Mouse (Mus musculus) stomach, embryonic 16.5 days (tissue): ENCODE results near the gene Tceal7. TPM values are rescaled to one million over a fixed set of nuclear protein-coding genes. Genes with fewer than 3 reads are reported as not detected.
A peak's percentile ranks its signal among the peaks of the same experiment; 100 is the strongest.
"Not testable (repeated sequence)": the region's sequence is repeated elsewhere in the genome, so short reads cannot be mapped to it uniquely, and the experiment has no call there.

ENCODE experiments used
- ATAC-seq: fragments of 200-750 bp; cut with Nextera tagmentation; 2 replicates; pipeline ENCODE4 v1.8.0; 2017; ENCODE audit warnings: moderate number of reproducible peaks, moderate TSS enrichment; ENCODE audit not compliant: insufficient read depth, low FRiP score
- H3K27ac ChIP-seq: fragments of 300-500 bp; sonication (generic); 2 replicates; pipeline ENCODE4 v1.5.1; 2014; ENCODE audit warnings: low read length
- H3K27me3 ChIP-seq: fragments of 300-500 bp; sonication (generic); 2 replicates; pipeline ENCODE4 v1.6.1; 2014; ENCODE audit warnings: low read length, control low read depth, mixed read lengths; ENCODE audit not compliant: control insufficient read depth, insufficient read depth
- H3K36me3 ChIP-seq: fragments of 300-500 bp; sonication (generic); 2 replicates; pipeline ENCODE4 v1.6.1; 2014; ENCODE audit warnings: low read length; ENCODE audit not compliant: control insufficient read depth, insufficient read depth
- H3K4me1 ChIP-seq: fragments of 300-500 bp; sonication (generic); 2 replicates; pipeline ENCODE4 v1.6.1; 2014; ENCODE audit warnings: low read length, control low read depth, mixed read lengths; ENCODE audit not compliant: control insufficient read depth, insufficient read depth
- H3K4me2 ChIP-seq: fragments of 300-500 bp; sonication (generic); 2 replicates; pipeline ENCODE4 v1.6.1; 2014; ENCODE audit warnings: low read depth, low read length, mixed read lengths
- H3K4me3 ChIP-seq: fragments of 300-500 bp; sonication (generic); replicated peaks from 2 replicates; pipeline ENCODE4 v1.5.1; 2014; ENCODE audit warnings: mild to moderate bottlenecking, low read length
- H3K9ac ChIP-seq: fragments of 300-500 bp; sonication (generic); 2 replicates; pipeline ENCODE4 v1.6.1; 2014; ENCODE audit warnings: low read length
- H3K9me3 ChIP-seq: fragments of 300-500 bp; sonication (generic); replicated peaks from 2 replicates; pipeline ENCODE4 v1.6.1; 2016; ENCODE audit warnings: low read length, control low read depth; ENCODE audit not compliant: control insufficient read depth
- WGBS: fragments of 180-500 bp; shearing (Covaris S2); extraction: QIAGEN DNeasy Blood & Tissue Kit; methylation state at CpG from one replicate; pipeline ENCODE4 v1.1.7; 2014; 5-methylcytosine and 5-hydroxymethylcytosine counted together
- polyA plus RNA-seq: library from polyadenylated mRNA; unstranded; fragments of >200 nt; fragmentation: Nextera tagmentation; extraction: Ambion mirVana; gene quantifications from 2 replicates; pipeline ENCODE4 v1.2.1, GENCODE M21; 2015

Tceal7 gene
- 2.9 and 94.6 TPM in 2 replicates for polyA plus RNA-seq

- Histone ChIP-seq H3K4me3 (peak within 1 kb of the TSS; percentile 31), H3K4me2 (peak within 1 kb of the TSS; percentile 38)
- 19% methylated on average over 17 of the region's 67 CpGs for WGBS
- not testable (repeated sequence) for H3K36me3 ChIP-seq, H3K27ac ChIP-seq, H3K27me3 ChIP-seq, H3K9ac ChIP-seq, H3K4me1 ChIP-seq, H3K9me3 ChIP-seq
- peak; percentile 86 for ATAC-seq
These were observed at the start of gene Tceal7, which contains the start of gene Bex1 for GRCm38 (mm10) chrX:136214729-136215677. Gene Tceal7 (plus strand): TSS chrX:136214779. Gene Bex1 (minus strand): TSS chrX:136215513.

- H3K9ac ChIP-seq: no peak overlapping the region; the same call in 1 of the 2 replicates
- H3K4me3 ChIP-seq: peak overlapping the region; percentile 66
These were observed 44.0 kb upstream of the Tceal7 start for GRCm38 (mm10) chrX:136170625-136171024.

GRCm38 (mm10) chrX:136171189-136172117, 43.1 kb upstream of the Tceal7 start:
- Histone ChIP-seq H3K4me3 (peak overlapping the region; percentile 66), H3K9ac (peak overlapping the region; percentile 82), H3K4me2 (peak overlapping the region; percentile 50), H3K36me3 (no peaks in the 10 kb centered on the region), H3K27me3 (no peaks in the 10 kb centered on the region), H3K27ac (peak overlapping the region; percentile 95), H3K9me3 (no peaks in the 10 kb centered on the region), H3K4me1 (no peaks in the 10 kb centered on the region)
- peak; percentile 69 for ATAC-seq
- WGBS: 14% methylated on average over 24 of the region's 24 CpGs

More at GRCm38 (mm10) chrX:136170625-136171024, 44.0 kb upstream of the Tceal7 start:
- H3K4me2 ChIP-seq: peak overlapping the region; percentile 50
- H3K27me3 ChIP-seq: no peaks in the 10 kb centered on the region
- ATAC-seq: no peak
- no peaks in the 10 kb centered on the region for H3K4me1 ChIP-seq
- no peaks in the 10 kb centered on the region for H3K36me3 ChIP-seq
- 42% methylated on average over 10 of the region's 10 CpGs for WGBS
- H3K9me3 ChIP-seq: no peaks in the 10 kb centered on the region
- H3K27ac ChIP-seq: peak overlapping the region; percentile 14; the same call in 1 of the 2 replicates

GRCm38 (mm10) chrX:136172118-136172551, 42.4 kb upstream of the Tceal7 start, which contains the start of gene Tceal8:
Gene Tceal8 (minus strand): TSS chrX:136172342.
- 15% methylated on average over 10 of the region's 10 CpGs for WGBS

GRCm38 (mm10) chrX:136172786-136173185, 41.8 kb upstream of the Tceal7 start:
- no peak for ATAC-seq
- no peaks in the 10 kb centered on the region for H3K9me3 ChIP-seq
- H3K27ac ChIP-seq: no peak overlapping the region; the same call in 1 of the 2 replicates
- H3K4me2 ChIP-seq: peak overlapping the region; percentile 49
- peak overlapping the region; percentile 37 for H3K9ac ChIP-seq
- H3K4me1 ChIP-seq: no peaks in the 10 kb centered on the region
- 25% methylated on average over 10 of the region's 10 CpGs for WGBS
- peak overlapping the region; percentile 66 for H3K4me3 ChIP-seq
- no peaks in the 10 kb centered on the region for H3K36me3 ChIP-seq
- no peaks in the 10 kb centered on the region for H3K27me3 ChIP-seq

More at GRCm38 (mm10) chrX:136172118-136172551, 42.4 kb upstream of the Tceal7 start, which contains the start of gene Tceal8:
- Histone ChIP-seq H3K4me3 (peak within 1 kb of the TSS; percentile 66), H3K27me3 (no peaks in the 10 kb centered on the region), H3K27ac (peak within 1 kb of the TSS; percentile 95), H3K4me2 (peak within 1 kb of the TSS; percentile 50), H3K36me3 (no peaks in the 10 kb centered on the region), H3K9ac (peak within 1 kb of the TSS; percentile 82), H3K4me1 (no peaks in the 10 kb centered on the region), H3K9me3 (no peaks in the 10 kb centered on the region)
- peak; percentile 97 for ATAC-seq

GRCm38 (mm10) chrX:136180897-136181553, 33.6 kb upstream of the Tceal7 start:
- WGBS: 31% methylated on average over 11 of the region's 11 CpGs
- H3K27ac ChIP-seq: no peak overlapping the region
- no peak overlapping the region for H3K4me2 ChIP-seq
- no peak overlapping the region for H3K9ac ChIP-seq
- no peaks in the 10 kb centered on the region for H3K36me3 ChIP-seq
- H3K9me3 ChIP-seq: no peaks in the 10 kb centered on the region
- no peaks in the 10 kb centered on the region for H3K4me1 ChIP-seq
- no peaks in the 10 kb centered on the region for H3K27me3 ChIP-seq
- H3K4me3 ChIP-seq: no peak overlapping the region
- ATAC-seq: no peak

- Histone ChIP-seq H3K27me3 (no peaks in the 10 kb centered on the region), H3K27ac (no peak overlapping the region), H3K4me1 (no peaks in the 10 kb centered on the region), H3K4me2 (no peak overlapping the region), H3K9ac (no peak overlapping the region), H3K36me3 (no peaks in the 10 kb centered on the region), H3K9me3 (no peaks in the 10 kb centered on the region), H3K4me3 (no peak overlapping the region)
- 73% methylated on average over 1 of the region's 1 CpGs for whole genome bisulfite sequencing
- ATAC-seq: no peak
These were observed 31.5 kb upstream of the Tceal7 start for GRCm38 (mm10) chrX:136183107-136183506.

GRCm38 (mm10) chrX:136195193-136195944, 19.2 kb upstream of the Tceal7 start:
- no peaks in the 10 kb centered on the region for H3K36me3 ChIP-seq
- ATAC-seq: no peak
- no peak overlapping the region for H3K27ac ChIP-seq
- H3K4me1 ChIP-seq: no peaks in the 10 kb centered on the region
- H3K9me3 ChIP-seq: no peaks in the 10 kb centered on the region
- no peaks in the 10 kb centered on the region; the same call in 1 of the 2 replicates for H3K27me3 ChIP-seq
- 76% methylated on average over 16 of the region's 16 CpGs for WGBS
- no peak overlapping the region for H3K4me3 ChIP-seq
- no peak overlapping the region for H3K4me2 ChIP-seq
- no peak overlapping the region for H3K9ac ChIP-seq
